Mouse (Mus musculus) CD8-positive naive resting alpha-beta T cell, adult 57 days (primary cell): ENCODE results near the gene Tnfrsf4. TPM values are rescaled to one million over a fixed set of nuclear protein-coding genes. Genes with fewer than 3 reads are reported as not detected.

Experiments used
- total RNA-seq: library from RNA; stranded (reverse); gene quantifications from one replicate; pipeline ENCODE4 v1.2.4, GENCODE M21; 2023

Tnfrsf4 gene
- 15.7 TPM for total RNA-seq

DNA sequence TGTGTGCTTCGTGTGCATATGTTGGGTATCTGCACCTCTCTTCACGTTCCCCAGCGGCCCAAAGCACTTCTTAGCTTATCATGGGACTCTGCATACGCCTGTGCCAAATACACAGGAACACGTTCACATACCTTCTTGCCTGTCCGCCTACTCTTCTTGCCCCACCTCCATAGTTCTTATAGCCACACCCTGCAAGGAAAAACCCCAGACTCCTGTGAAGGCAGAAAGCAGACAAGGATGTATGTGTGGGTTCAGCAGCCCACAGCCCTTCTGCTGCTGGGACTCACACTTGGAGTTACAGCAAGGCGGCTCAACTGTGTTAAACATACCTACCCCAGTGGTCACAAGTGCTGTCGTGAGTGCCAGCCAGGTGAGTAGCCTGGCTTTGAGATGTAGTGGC lies at the start of gene Tnfrsf4:
Gene Tnfrsf4, plus strand, starts transcription at position 207 of the 400 bp plus-strand sequence.

DNA sequence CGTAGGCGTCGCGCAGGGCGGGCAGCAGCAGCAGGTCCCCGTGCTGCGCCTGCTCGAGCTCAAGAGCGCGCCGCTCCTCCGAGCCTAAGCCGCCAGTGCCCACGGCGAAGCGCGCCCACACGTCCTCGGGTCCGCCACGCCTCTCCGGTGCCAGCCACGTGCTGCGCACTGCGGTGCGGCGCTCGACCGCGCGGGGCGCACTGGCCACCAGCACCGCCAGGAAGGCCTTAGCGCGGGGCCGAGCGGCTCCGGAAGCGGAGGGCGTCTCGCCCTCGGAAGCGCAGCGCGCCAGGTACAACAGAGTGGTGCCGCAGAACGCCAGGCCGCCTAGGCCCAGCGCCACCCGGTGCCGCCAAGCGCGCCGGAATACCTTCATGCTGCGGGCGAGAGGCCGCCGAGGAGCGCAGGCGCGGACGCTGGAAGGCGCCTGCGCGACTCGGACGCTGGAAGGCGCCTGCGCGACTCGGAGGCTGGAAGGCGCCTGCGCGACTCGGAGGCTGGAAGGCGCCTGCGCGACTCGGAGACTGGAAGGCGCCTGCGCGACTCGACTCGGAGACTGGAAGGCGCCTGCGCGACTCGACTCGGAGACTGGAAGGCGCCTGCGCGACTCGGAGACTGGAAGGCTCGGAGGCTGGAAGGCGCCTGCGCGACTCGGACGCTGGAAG lies 21.3 kb upstream of the Tnfrsf4 start, which contains the start of the genes B3galt6 and Sdf4:
Gene B3galt6, minus strand, starts transcription at position 409 of the 665 bp plus-strand sequence.
Gene Sdf4, plus strand, starts transcription at position 632 of the 665 bp plus-strand sequence.

DNA sequence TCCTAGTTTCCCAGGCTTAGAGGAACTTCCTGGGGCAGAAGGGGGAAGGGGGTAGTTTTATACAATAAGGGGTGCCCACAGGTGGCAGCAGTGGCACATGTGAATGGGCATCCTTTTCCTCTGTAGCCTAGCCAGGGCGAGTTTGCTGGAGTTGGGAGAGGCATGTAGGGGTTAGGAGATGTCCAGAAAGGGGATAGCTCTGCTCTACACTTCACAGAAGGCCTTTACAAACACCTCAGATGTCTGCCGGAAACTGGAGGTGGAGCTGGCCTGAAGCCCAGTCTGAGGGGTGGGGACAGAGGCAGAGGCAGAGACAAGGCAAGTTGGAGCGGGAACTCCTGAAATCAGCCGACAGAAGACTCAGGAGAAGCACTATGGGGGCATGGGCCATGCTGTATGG lies 12.4 kb downstream of the Tnfrsf4 start, which contains the start of gene Tnfrsf18:
Gene Tnfrsf18, plus strand, starts transcription at position 152 of the 400 bp plus-strand sequence.

DNA sequence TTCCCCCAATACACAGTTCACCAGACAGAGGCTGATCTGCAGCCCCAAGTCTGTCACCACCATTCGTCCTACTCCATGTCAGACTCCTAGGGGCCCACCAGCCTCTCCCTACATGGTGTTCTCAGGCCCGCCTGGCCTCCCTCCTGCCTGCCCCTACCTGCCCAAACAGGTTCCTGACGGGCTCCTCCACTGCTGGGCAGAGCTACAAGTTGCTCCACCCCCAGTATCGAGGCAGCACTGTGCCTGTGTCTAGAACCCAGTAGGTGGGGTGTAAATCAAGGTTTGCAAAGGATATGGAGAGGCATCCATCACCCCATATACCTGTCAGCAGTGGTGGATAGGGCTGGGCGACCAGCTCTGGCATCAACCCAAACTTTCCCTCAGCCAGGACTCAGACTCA lies 45.6 kb downstream of the Tnfrsf4 start, which contains the start of gene Ttll10:
Gene Ttll10, minus strand, starts transcription at position 154 of the 400 bp plus-strand sequence.

Other genes starting within 250 kb of the Tnfrsf4 start
- not detected for gene Vwa1, start 239.1 kb upstream of the Tnfrsf4 start, total RNA-seq
- not detected for gene Tmem88b, start 228.0 kb upstream of the Tnfrsf4 start, total RNA-seq
- not detected for gene Ankrd65, start 223.4 kb upstream of the Tnfrsf4 start, total RNA-seq
- 42.1 TPM for gene Mrpl20, start 211.0 kb upstream of the Tnfrsf4 start, total RNA-seq
- gene Ccnl2, start 201.4 kb upstream of the Tnfrsf4 start, total RNA-seq: 224 TPM
- 77.3 TPM for gene Aurkaip1, start 182.6 kb upstream of the Tnfrsf4 start, total RNA-seq
- 2.2 TPM for gene Mxra8, start 174.2 kb upstream of the Tnfrsf4 start, total RNA-seq
- gene Dvl1, start 166.4 kb upstream of the Tnfrsf4 start, total RNA-seq: 65.7 TPM
- 1.3 TPM for gene Tas1r3, start 150.5 kb upstream of the Tnfrsf4 start, total RNA-seq
- 16.1 TPM for gene Cptp, start 144.4 kb upstream of the Tnfrsf4 start, total RNA-seq
- gene Ints11, start 144.3 kb upstream of the Tnfrsf4 start, total RNA-seq: 63.0 TPM
- gene Pusl1, start 122.1 kb upstream of the Tnfrsf4 start, total RNA-seq: 46.0 TPM
- 48.0 TPM for gene Acap3, start 122.0 kb upstream of the Tnfrsf4 start, total RNA-seq
- gene Ube2j2, start 70.0 kb upstream of the Tnfrsf4 start, total RNA-seq: 114 TPM
- gene C1qtnf12, start 51.5 kb upstream of the Tnfrsf4 start, total RNA-seq: 3.1 TPM
- 2.8 TPM for gene B3galt6, start 21.2 kb upstream of the Tnfrsf4 start, total RNA-seq
- 167 TPM for gene Sdf4, start 21.0 kb upstream of the Tnfrsf4 start, total RNA-seq
- 28.4 TPM for gene Tnfrsf18, start 12.3 kb downstream of the Tnfrsf4 start, total RNA-seq
- not detected for gene Ttll10, start 45.6 kb downstream of the Tnfrsf4 start, total RNA-seq
- gene 9430015G10Rik, start 96.1 kb downstream of the Tnfrsf4 start, total RNA-seq: 47.3 TPM
- 1.4 TPM for gene Rnf223, start 116.7 kb downstream of the Tnfrsf4 start, total RNA-seq
- 5.8 TPM for gene Agrn, start 183.6 kb downstream of the Tnfrsf4 start, total RNA-seq
- gene Isg15, start 187.0 kb downstream of the Tnfrsf4 start, total RNA-seq: 14.4 TPM
- 10.8 TPM for gene AW011738, start 189.5 kb downstream of the Tnfrsf4 start, total RNA-seq
- 0.43 TPM for gene Perm1, start 202.0 kb downstream of the Tnfrsf4 start, total RNA-seq
- 46.5 TPM for gene Plekhn1, start 221.0 kb downstream of the Tnfrsf4 start, total RNA-seq
- gene Noc2l, start 222.2 kb downstream of the Tnfrsf4 start, total RNA-seq: 99.1 TPM
- 0.46 TPM for gene Samd11, start 241.8 kb downstream of the Tnfrsf4 start, total RNA-seq